Mouse (Mus musculus): ENCODE results near the gene Cdca7. TPM values are rescaled to one million over a fixed set of nuclear protein-coding genes. Genes with fewer than 3 reads are reported as not detected.

The Cdca7 gene
- polyA plus RNA-seq, 1 experiment from 2014 or later: 156 TPM

GRCm38 (mm10) chr2:72477221-72477620, 1.3 kb downstream of the Cdca7 start:
- H3K27ac ChIP-seq (ENCODE audit: low read depth, low read length): peak overlapping the region; percentile 98
- DNase-seq (ENCODE audit: low spot score): no peak
- 2% methylated on average over 11 of the region's 11 CpGs for WGBS

GRCm38 (mm10) chr2:72478176-72478575, 2.2 kb downstream of the Cdca7 start:
- peak overlapping the region; percentile 76 for H3K4me3 ChIP-seq (ENCODE audit: low read depth, low read length)
- ATAC-seq (replicated peaks; ENCODE audit: low FRiP score) (no peak), DNase-seq (ENCODE audit: low spot score) (no peak)
- peaks cover 31% of the 10 kb centered on the region for H3K36me3 ChIP-seq (ENCODE audit: control insufficient read depth, insufficient read depth, low read length)
- WGBS: 78% methylated on average over 4 of the region's 4 CpGs
- no peaks in the 10 kb centered on the region for H3K27me3 ChIP-seq (replicated peaks; ENCODE audit: control insufficient read depth, insufficient read depth, low read length)
- H3K4me1 ChIP-seq (replicated peaks; ENCODE audit: control insufficient read depth, insufficient read depth, low read length): peaks cover 17% of the 10 kb centered on the region
- H3K9ac ChIP-seq (ENCODE audit: low read depth, low read length): peak overlapping the region; percentile 81
- H3K4me2 ChIP-seq: peak overlapping the region; percentile 87
- no peaks in the 10 kb centered on the region for H3K9me3 ChIP-seq (ENCODE audit: control insufficient read depth, low read length)
- H3K27ac ChIP-seq (ENCODE audit: low read depth, low read length): no peak overlapping the region

More at GRCm38 (mm10) chr2:72477221-72477620, 1.3 kb downstream of the Cdca7 start:
- Histone ChIP-seq H3K27me3 (replicated peaks; ENCODE audit: control insufficient read depth, insufficient read depth, low read length) (no peaks in the 10 kb centered on the region), H3K36me3 (ENCODE audit: control insufficient read depth, insufficient read depth, low read length) (peaks cover 24% of the 10 kb centered on the region), H3K9ac (ENCODE audit: low read depth, low read length) (peak overlapping the region; percentile 81), H3K4me2 (peak overlapping the region; percentile 87), H3K4me3 (ENCODE audit: low read depth, low read length) (peak overlapping the region; percentile 76), H3K9me3 (ENCODE audit: control insufficient read depth, low read length) (no peaks in the 10 kb centered on the region), H3K4me1 (replicated peaks; ENCODE audit: control insufficient read depth, insufficient read depth, low read length) (peaks cover 17% of the 10 kb centered on the region)
- ATAC-seq (replicated peaks; ENCODE audit: low FRiP score): no peak

- DNase-seq (ENCODE audit: low spot score): no peak
These were observed 3.0 kb downstream of the Cdca7 start for GRCm38 (mm10) chr2:72478921-72479320.

GRCm38 (mm10) chr2:72479818-72480217, 3.9 kb downstream of the Cdca7 start:
- H3K4me2 ChIP-seq: no peak overlapping the region
- H3K27me3 ChIP-seq (replicated peaks; ENCODE audit: control insufficient read depth, insufficient read depth, low read length): no peaks in the 10 kb centered on the region
- peaks cover 47% of the 10 kb centered on the region for H3K36me3 ChIP-seq (ENCODE audit: control insufficient read depth, insufficient read depth, low read length)
- H3K9ac ChIP-seq (ENCODE audit: low read depth, low read length): no peak overlapping the region
- WGBS: 85% methylated on average over 9 of the region's 9 CpGs
- no peaks in the 10 kb centered on the region for H3K9me3 ChIP-seq (ENCODE audit: control insufficient read depth, low read length)
- H3K4me3 ChIP-seq (ENCODE audit: low read depth, low read length): no peak overlapping the region
- DNase-seq (ENCODE audit: low spot score): no peak
- peaks cover 13% of the 10 kb centered on the region for H3K4me1 ChIP-seq (replicated peaks; ENCODE audit: control insufficient read depth, insufficient read depth, low read length)
- H3K27ac ChIP-seq (ENCODE audit: low read depth, low read length): no peak overlapping the region
- no peak for ATAC-seq (replicated peaks; ENCODE audit: low FRiP score)

More at GRCm38 (mm10) chr2:72478921-72479320, 3.0 kb downstream of the Cdca7 start:
- Histone ChIP-seq H3K36me3 (ENCODE audit: control insufficient read depth, insufficient read depth, low read length) (peaks cover 38% of the 10 kb centered on the region), H3K9ac (ENCODE audit: low read depth, low read length) (no peak overlapping the region), H3K4me2 (peak overlapping the region; percentile 87; the same call in 1 of the 2 replicates), H3K9me3 (ENCODE audit: control insufficient read depth, low read length) (no peaks in the 10 kb centered on the region), H3K4me1 (replicated peaks; ENCODE audit: control insufficient read depth, insufficient read depth, low read length) (peaks cover 17% of the 10 kb centered on the region), H3K4me3 (ENCODE audit: low read depth, low read length) (no peak overlapping the region), H3K27ac (ENCODE audit: low read depth, low read length) (no peak overlapping the region), H3K27me3 (replicated peaks; ENCODE audit: control insufficient read depth, insufficient read depth, low read length) (no peaks in the 10 kb centered on the region)
- no peak for ATAC-seq (replicated peaks; ENCODE audit: low FRiP score)
- 81% methylated on average over 13 of the region's 13 CpGs for WGBS

- H3K36me3 ChIP-seq (ENCODE audit: control insufficient read depth, insufficient read depth, low read length): peaks cover 4% of the 10 kb centered on the region
- no peak for ATAC-seq (replicated peaks; ENCODE audit: low FRiP score)
- H3K9ac ChIP-seq (ENCODE audit: low read depth, low read length): no peak overlapping the region
- no peak for DNase-seq (ENCODE audit: low spot score)
- 53% methylated on average over 7 of the region's 7 CpGs for WGBS
- no peak overlapping the region for H3K4me3 ChIP-seq (ENCODE audit: low read depth, low read length)
- H3K4me2 ChIP-seq: no peak overlapping the region
- H3K9me3 ChIP-seq (ENCODE audit: control insufficient read depth, low read length): no peaks in the 10 kb centered on the region
- H3K4me1 ChIP-seq (replicated peaks; ENCODE audit: control insufficient read depth, insufficient read depth, low read length): no peaks in the 10 kb centered on the region
- H3K27me3 ChIP-seq (replicated peaks; ENCODE audit: control insufficient read depth, insufficient read depth, low read length): no peaks in the 10 kb centered on the region
- no peak overlapping the region for H3K27ac ChIP-seq (ENCODE audit: low read depth, low read length)
These were observed 15.7 kb downstream of the Cdca7 start for GRCm38 (mm10) chr2:72491650-72492049.

- no peak overlapping the region for H3K27ac ChIP-seq (ENCODE audit: low read depth, low read length)
- H3K9ac ChIP-seq (ENCODE audit: low read depth, low read length): no peak overlapping the region
- H3K4me3 ChIP-seq (ENCODE audit: low read depth, low read length): no peak overlapping the region
- ATAC-seq (replicated peaks; ENCODE audit: low FRiP score) (no peak), DNase-seq (ENCODE audit: low spot score) (no peak)
- no peaks in the 10 kb centered on the region for H3K4me1 ChIP-seq (replicated peaks; ENCODE audit: control insufficient read depth, insufficient read depth, low read length)
- H3K9me3 ChIP-seq (ENCODE audit: control insufficient read depth, low read length): no peaks in the 10 kb centered on the region
- no peaks in the 10 kb centered on the region for H3K36me3 ChIP-seq (ENCODE audit: control insufficient read depth, insufficient read depth, low read length)
- peaks cover 4% of the 10 kb centered on the region; the same call in 1 of the 2 replicates for H3K27me3 ChIP-seq (replicated peaks; ENCODE audit: control insufficient read depth, insufficient read depth, low read length)
- 39% methylated on average over 14 of the region's 14 CpGs for WGBS
- peak overlapping the region; percentile 52 for H3K4me2 ChIP-seq
These were observed 17.1 kb downstream of the Cdca7 start for GRCm38 (mm10) chr2:72493039-72493438.

GRCm38 (mm10) chr2:72499074-72499721, 23.2 kb downstream of the Cdca7 start:
- H3K9ac ChIP-seq (ENCODE audit: low read depth, low read length): no peak overlapping the region

GRCm38 (mm10) chr2:72499782-72500411, 23.9 kb downstream of the Cdca7 start:
- ATAC-seq (replicated peaks; ENCODE audit: low FRiP score): no peak
- Histone ChIP-seq H3K4me3 (ENCODE audit: low read depth, low read length) (no peak overlapping the region), H3K9me3 (ENCODE audit: control insufficient read depth, low read length) (no peaks in the 10 kb centered on the region), H3K27me3 (replicated peaks; ENCODE audit: control insufficient read depth, insufficient read depth, low read length) (peaks cover 13% of the 10 kb centered on the region), H3K4me2 (no peak overlapping the region; the same call in 1 of the 2 replicates), H3K27ac (ENCODE audit: low read depth, low read length) (no peak overlapping the region), H3K9ac (ENCODE audit: low read depth, low read length) (no peak overlapping the region), H3K36me3 (ENCODE audit: control insufficient read depth, insufficient read depth, low read length) (no peaks in the 10 kb centered on the region), H3K4me1 (replicated peaks; ENCODE audit: control insufficient read depth, insufficient read depth, low read length) (no peaks in the 10 kb centered on the region)
- DNase-seq (ENCODE audit: low spot score): no peak
- WGBS: 39% methylated on average over 8 of the region's 8 CpGs

More at GRCm38 (mm10) chr2:72499074-72499721, 23.2 kb downstream of the Cdca7 start:
- Histone ChIP-seq H3K4me2 (peak overlapping the region; percentile 48), H3K27ac (ENCODE audit: low read depth, low read length) (no peak overlapping the region), H3K4me3 (ENCODE audit: low read depth, low read length) (0 out of 2 replicates have a peak overlapping the region, but pooled peaks have one; percentile 14), H3K27me3 (replicated peaks; ENCODE audit: control insufficient read depth, insufficient read depth, low read length) (peaks cover 13% of the 10 kb centered on the region), H3K36me3 (ENCODE audit: control insufficient read depth, insufficient read depth, low read length) (no peaks in the 10 kb centered on the region), H3K9me3 (ENCODE audit: control insufficient read depth, low read length) (no peaks in the 10 kb centered on the region), H3K4me1 (replicated peaks; ENCODE audit: control insufficient read depth, insufficient read depth, low read length) (no peaks in the 10 kb centered on the region)
- ATAC-seq (replicated peaks; ENCODE audit: low FRiP score) (no peak), DNase-seq (ENCODE audit: low spot score) (no peak)
- WGBS: 11% methylated on average over 23 of the region's 23 CpGs
